Mouse (Mus musculus) neural tube, embryonic 15.5 days (tissue): ENCODE data around the gene Pycr2. TPM values are rescaled to one million over a fixed set of nuclear protein-coding genes. Genes with fewer than 3 reads are reported as not detected.

Experiments
- ATAC-seq: fragments of 200-750 bp; cut with Nextera tagmentation; 2 replicates; pipeline ENCODE4 v1.8.0; 2017; ENCODE audit warnings: mild to moderate bottlenecking, moderate TSS enrichment, moderate library complexity; ENCODE audit not compliant: low FRiP score
- H3K27ac ChIP-seq: fragments of 300-500 bp; sonication (generic); replicated peaks from 2 replicates; pipeline ENCODE4 v1.5.1; 2015; ENCODE audit warnings: mild to moderate bottlenecking, inconsistent platforms
- H3K27me3 ChIP-seq: fragments of 300-500 bp; sonication (generic); replicated peaks from 2 replicates; pipeline ENCODE4 v1.6.1; 2015; ENCODE audit warnings: inconsistent platforms
- H3K36me3 ChIP-seq: fragments of 300-500 bp; sonication (generic); 2 replicates; pipeline ENCODE4 v1.6.1; 2015; ENCODE audit warnings: inconsistent platforms
- H3K4me1 ChIP-seq: fragments of 300-500 bp; sonication (generic); 2 replicates; pipeline ENCODE4 v1.6.1; 2015; ENCODE audit warnings: inconsistent platforms
- H3K4me2 ChIP-seq: fragments of 300-500 bp; sonication (generic); 2 replicates; pipeline ENCODE4 v1.6.1; 2015; ENCODE audit warnings: inconsistent platforms, mild to moderate bottlenecking, moderate library complexity
- H3K4me3 ChIP-seq: fragments of 300-500 bp; sonication (generic); replicated peaks from 2 replicates; pipeline ENCODE4 v1.5.1; 2015; ENCODE audit warnings: mild to moderate bottlenecking, inconsistent platforms
- H3K9ac ChIP-seq: fragments of 300-500 bp; sonication (generic); replicated peaks from 2 replicates; pipeline ENCODE4 v1.6.1; 2015; ENCODE audit warnings: mild to moderate bottlenecking, inconsistent platforms
- H3K9me3 ChIP-seq: fragments of 300-500 bp; sonication (generic); replicated peaks from 2 replicates; pipeline ENCODE4 v1.6.1; 2016; ENCODE audit warnings: inconsistent platforms
- WGBS: fragments of 180-500 bp; shearing (Covaris S2); methylation state at CpG from one replicate; pipeline ENCODE4 v1.1.7; 2015; ENCODE audit warnings: mixed read lengths; 5-methylcytosine and 5-hydroxymethylcytosine counted together
- polyA plus RNA-seq: library from polyadenylated mRNA; unstranded; fragments of >200 nt; fragmentation: Nextera tagmentation; extraction: Ambion mirVana; gene quantifications from 2 replicates; pipeline ENCODE4 v1.2.1, GENCODE M21; 2015

Pycr2 gene
- polyA plus RNA-seq = 73.7 and 80.6 TPM in 2 replicates

DNA sequence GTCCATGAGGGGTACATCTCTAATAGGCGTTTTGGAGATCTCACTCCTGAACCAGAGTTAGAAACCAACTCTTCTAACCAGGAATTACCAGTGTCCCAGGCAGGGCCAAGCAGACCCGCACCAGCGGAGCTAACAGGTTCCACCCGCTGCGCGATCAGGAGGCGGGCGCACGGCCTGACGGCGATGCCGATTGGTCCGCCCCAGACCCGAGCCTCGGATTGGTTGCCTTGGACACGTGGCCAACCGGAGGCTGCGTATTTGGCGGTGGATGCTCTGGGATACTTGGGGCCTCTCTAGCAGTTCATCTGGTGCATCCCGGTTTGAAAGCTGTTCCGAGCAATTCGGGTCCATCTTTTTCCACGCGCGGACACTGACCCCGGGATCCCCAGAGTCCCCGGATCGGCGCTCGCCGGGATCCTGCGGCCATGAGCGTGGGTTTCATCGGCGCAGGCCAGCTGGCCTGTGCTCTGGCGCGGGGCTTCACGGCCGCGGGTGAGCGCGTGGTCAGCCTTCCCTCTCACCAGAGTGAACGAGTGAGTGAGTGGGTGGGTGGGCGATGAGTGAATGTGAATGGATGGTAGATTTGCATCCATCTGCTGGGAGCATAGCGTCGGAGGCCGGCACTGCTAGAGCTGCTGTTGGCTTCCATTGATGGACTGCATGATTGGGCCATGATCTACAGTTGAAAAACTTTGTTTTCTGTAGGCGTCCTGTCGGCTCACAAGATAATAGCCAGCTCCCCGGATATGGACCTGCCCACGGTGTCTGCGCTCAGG is at the start of gene Pycr2:
TSS of gene Pycr2 (plus strand) at position 255 of the 776 bp plus-strand sequence.
- ATAC-seq = peak; percentile 99
- Histone ChIP-seq H3K27me3 (no peaks in the 10 kb centered on the region), H3K4me1 (peaks cover 24% of the 10 kb centered on the region), H3K27ac (peak within 1 kb of the TSS; percentile 91), H3K4me3 (peak within 1 kb of the TSS; percentile 98), H3K36me3 (peaks cover 26% of the 10 kb centered on the region), H3K9ac (peak within 1 kb of the TSS; percentile 98), H3K4me2 (peak within 1 kb of the TSS; percentile 85), H3K9me3 (no peaks in the 10 kb centered on the region)
- WGBS = under 1% methylated on average over 52 of the region's 52 CpGs

DNA sequence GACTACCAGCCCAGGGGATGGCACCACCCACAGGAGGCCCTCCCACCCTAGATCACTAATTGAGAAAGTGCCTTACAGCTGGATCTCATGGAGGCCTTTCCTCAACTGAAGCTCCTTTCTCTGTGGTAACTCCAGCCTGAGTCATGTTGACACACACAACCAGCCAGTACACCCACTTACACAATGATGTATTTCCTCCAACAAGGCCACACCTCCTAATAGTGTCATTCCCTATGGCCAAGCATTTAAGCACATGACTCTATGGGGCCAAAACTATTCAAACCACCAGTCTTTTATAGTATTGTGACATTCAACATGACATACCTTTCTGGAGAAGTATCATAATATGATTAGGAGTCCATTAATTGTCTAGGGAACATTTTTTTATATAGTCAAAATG is 45.3 kb upstream of the Pycr2 start:
- Histone ChIP-seq H3K27ac (no peak overlapping the region), H3K36me3 (peaks cover 77% of the 10 kb centered on the region), H3K9ac (no peak overlapping the region), H3K4me3 (no peak overlapping the region), H3K9me3 (no peaks in the 10 kb centered on the region), H3K27me3 (no peaks in the 10 kb centered on the region), H3K4me2 (no peak overlapping the region), H3K4me1 (no peaks in the 10 kb centered on the region)
- ATAC-seq = no peak

DNA sequence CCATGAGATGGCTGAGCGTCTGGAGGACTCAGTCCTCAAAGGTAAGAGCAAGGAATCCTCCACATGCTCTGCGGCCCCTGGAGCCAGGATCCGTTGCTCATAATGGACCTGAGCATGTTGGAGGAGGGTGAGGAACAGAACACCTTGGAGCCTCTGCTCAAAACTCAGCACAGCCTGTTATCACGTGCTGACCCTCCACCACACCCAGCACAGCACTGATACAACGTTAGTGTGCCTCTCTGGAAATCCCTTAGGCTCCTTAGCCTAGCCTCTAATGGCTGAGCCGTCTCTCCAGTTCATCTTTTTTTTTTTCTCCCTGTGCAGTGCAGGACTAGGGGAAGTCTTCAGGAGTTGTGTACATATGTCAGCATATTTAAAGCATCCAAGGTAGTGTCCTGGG is 44.1 kb upstream of the Pycr2 start:
- Histone ChIP-seq H3K27me3 (no peaks in the 10 kb centered on the region), H3K4me3 (no peak overlapping the region), H3K36me3 (peaks cover 86% of the 10 kb centered on the region), H3K9ac (no peak overlapping the region), H3K27ac (no peak overlapping the region), H3K9me3 (no peaks in the 10 kb centered on the region), H3K4me2 (no peak overlapping the region), H3K4me1 (0 out of 2 replicates have a peak, but pooled peaks cover 3% of the 10 kb centered on the region)
- 91% methylated on average over 6 of the region's 6 CpGs for WGBS
- ATAC-seq = no peak

DNA sequence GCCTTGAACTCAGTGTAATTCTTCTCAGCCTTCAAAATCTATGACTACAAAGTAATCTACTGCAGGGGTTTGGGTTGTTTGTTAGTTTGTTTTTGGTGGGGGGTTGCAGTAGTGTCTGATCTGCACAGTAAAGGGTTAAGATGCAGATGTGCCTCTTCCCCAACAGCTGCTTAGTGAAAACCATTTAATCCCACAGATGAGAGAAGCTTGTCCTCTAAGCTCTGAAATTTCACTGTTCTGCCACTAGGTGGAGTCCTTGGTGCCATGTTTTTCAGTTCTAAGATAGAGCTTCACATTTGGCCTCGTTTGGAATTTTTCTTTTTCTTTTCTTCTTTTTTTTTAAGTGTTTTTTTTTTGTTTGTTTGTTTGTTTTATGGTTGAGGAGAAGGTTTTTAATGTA is 40.5 kb upstream of the Pycr2 start:
- WGBS = 12% methylated on average over 1 of the region's 1 CpGs
- Histone ChIP-seq H3K4me3 (no peak overlapping the region), H3K27ac (no peak overlapping the region), H3K36me3 (peaks cover 89% of the 10 kb centered on the region), H3K9me3 (no peaks in the 10 kb centered on the region), H3K27me3 (no peaks in the 10 kb centered on the region), H3K9ac (no peak overlapping the region), H3K4me2 (no peak overlapping the region), H3K4me1 (0 out of 2 replicates have a peak, but pooled peaks cover 3% of the 10 kb centered on the region)
- ATAC-seq = no peak

DNA sequence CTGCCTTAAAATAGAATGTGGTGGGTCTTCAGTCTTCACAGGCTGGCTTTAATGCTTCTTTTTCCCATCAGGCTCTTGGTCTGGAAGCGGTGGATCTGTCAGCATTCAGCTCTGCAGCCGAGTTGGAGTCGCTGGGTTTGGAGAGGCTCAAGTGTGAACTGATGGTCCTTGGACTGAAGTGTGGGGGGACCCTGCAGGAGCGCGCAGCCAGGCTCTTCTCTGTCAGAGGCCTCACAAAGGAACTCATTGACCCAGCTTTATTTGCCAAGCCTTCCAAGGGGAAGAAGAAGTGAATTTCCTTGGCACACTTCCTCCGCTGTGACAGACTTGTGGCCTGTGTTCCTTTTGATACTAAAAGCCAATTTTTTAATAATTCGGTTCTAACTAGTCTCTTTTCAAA is 38.1 kb upstream of the Pycr2 start:
- Histone ChIP-seq H3K4me2 (no peak overlapping the region), H3K9me3 (no peaks in the 10 kb centered on the region), H3K4me1 (0 out of 2 replicates have a peak, but pooled peaks cover 3% of the 10 kb centered on the region), H3K4me3 (no peak overlapping the region), H3K27ac (no peak overlapping the region), H3K27me3 (no peaks in the 10 kb centered on the region), H3K36me3 (peaks cover 68% of the 10 kb centered on the region), H3K9ac (no peak overlapping the region)
- WGBS = 94% methylated on average over 7 of the region's 7 CpGs
- ATAC-seq = no peak

DNA sequence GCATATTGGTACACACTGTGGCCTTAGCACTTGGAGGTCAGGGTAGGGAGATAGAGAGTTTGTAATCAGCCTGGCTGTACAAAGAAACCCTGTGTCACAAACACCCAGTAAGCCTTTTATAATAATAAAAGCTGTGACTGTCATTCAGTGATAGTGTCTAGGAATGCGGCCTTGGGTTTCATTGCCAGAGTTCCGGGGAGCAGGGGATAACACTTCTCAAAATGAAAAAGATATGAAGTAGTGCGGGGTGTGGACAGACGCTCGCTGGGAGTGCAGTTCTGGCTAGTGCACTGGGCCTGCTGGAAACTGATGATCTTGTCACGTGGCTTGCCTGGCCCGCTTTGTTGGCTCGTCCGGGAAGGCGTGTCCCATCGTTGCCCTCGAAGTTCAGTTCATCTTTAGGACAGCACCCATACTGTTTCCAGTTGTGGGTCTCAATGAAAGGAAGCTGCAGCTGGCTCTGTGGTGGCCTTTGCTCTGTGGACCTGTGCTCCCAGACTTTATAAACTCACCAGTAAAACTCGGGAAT is 33.9 kb upstream of the Pycr2 start:
- peaks cover 34% of the 10 kb centered on the region for H3K36me3 ChIP-seq
- WGBS = 72% methylated on average over 13 of the region's 13 CpGs
- H3K9ac ChIP-seq = no peak overlapping the region
- no peak overlapping the region for H3K4me3 ChIP-seq
- no peak overlapping the region for H3K27ac ChIP-seq
- H3K4me2 ChIP-seq = no peak overlapping the region
- ATAC-seq = no peak
- no peaks in the 10 kb centered on the region for H3K27me3 ChIP-seq
- H3K9me3 ChIP-seq = no peaks in the 10 kb centered on the region
- H3K4me1 ChIP-seq = no peaks in the 10 kb centered on the region

DNA sequence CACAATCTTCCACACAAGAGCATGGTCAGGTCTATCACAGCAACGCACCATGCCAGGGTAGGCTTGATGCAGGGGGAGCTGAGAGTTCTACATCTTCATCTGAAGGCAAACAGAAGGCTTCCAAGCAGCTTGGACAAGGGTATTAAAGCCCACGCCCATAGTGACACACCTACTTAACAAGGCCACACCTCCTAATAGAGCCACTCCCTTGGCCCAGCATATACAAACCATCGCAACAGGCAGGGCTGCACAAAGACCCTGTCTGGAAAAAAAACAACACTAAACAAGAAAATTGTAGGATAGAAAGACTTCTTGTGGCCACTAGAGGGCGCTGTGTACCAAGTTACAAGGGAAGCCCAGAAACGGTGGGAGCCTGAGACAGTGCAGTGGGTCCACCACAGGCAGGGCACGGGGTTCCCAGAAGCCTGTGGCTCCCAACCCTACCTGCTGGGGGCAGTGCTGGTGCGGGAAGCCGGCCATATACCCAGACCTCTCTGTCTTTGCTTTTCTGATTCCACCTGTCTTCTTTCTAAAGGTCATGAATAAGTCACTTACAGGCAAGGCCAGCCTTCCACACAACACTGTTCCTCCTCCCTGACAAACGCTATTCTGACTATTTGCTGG is 30.1 kb upstream of the Pycr2 start:
- Histone ChIP-seq H3K9me3 (no peaks in the 10 kb centered on the region), H3K4me1 (no peaks in the 10 kb centered on the region), H3K9ac (no peak overlapping the region), H3K4me2 (no peak overlapping the region), H3K4me3 (no peak overlapping the region), H3K36me3 (no peaks in the 10 kb centered on the region; the same call in 1 of the 2 replicates), H3K27ac (no peak overlapping the region), H3K27me3 (no peaks in the 10 kb centered on the region)
- WGBS = 21% methylated on average over 9 of the region's 9 CpGs
- ATAC-seq = no peak

DNA sequence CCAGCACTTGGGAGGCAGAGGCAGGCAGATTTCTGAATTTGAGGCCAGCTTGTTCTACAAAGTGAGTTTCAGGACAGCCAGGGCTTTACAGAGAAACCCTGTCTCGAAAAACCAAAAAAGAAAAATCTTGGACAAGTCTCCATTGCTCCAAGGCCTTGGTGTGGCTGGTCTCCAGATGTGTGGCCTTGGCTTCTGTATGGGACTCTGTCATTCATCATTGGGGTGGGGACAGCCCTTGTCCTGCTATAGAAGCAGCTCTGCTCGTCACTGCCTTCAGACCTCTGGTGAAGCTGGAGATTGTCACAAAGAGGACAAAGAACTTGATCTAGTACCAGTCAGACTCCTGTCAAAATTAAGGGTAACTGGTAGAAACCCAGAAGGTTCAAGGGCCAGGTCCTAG is 29.5 kb upstream of the Pycr2 start:
- H3K36me3 ChIP-seq = no peaks in the 10 kb centered on the region
- no peak overlapping the region for H3K4me2 ChIP-seq
- H3K4me1 ChIP-seq = no peaks in the 10 kb centered on the region
- no peak overlapping the region for H3K27ac ChIP-seq
- H3K9me3 ChIP-seq = no peaks in the 10 kb centered on the region
- WGBS = 77% methylated on average over 2 of the region's 2 CpGs
- H3K9ac ChIP-seq = no peak overlapping the region
- H3K4me3 ChIP-seq = no peak overlapping the region
- ATAC-seq = no peak
- H3K27me3 ChIP-seq = no peaks in the 10 kb centered on the region

DNA sequence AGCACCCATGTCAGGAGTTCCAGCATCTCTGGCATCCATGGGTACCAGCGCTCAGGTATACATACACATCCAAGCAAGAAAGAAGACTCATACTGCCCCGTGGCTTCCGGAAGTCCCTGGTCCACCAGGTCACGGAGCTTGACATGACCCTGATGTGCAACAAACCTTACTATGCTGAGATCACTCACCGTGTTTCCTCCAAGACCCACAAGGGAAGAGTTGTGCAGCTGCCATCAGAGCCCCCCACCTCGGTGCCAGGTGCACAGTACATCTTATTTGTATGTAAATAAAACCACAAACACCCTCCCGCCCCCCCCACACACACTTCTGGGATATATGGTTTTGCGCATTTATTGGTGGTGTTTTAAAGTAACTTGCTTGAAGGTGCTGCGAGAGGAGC is 29.0 kb upstream of the Pycr2 start:
- H3K4me1 ChIP-seq = no peaks in the 10 kb centered on the region
- no peaks in the 10 kb centered on the region for H3K27me3 ChIP-seq
- no peaks in the 10 kb centered on the region for H3K36me3 ChIP-seq
- no peaks in the 10 kb centered on the region for H3K9me3 ChIP-seq
- no peak overlapping the region for H3K9ac ChIP-seq
- no peak overlapping the region for H3K27ac ChIP-seq
- H3K4me3 ChIP-seq = no peak overlapping the region
- no peak overlapping the region for H3K4me2 ChIP-seq
- ATAC-seq = no peak
- WGBS = 89% methylated on average over 9 of the region's 9 CpGs

DNA sequence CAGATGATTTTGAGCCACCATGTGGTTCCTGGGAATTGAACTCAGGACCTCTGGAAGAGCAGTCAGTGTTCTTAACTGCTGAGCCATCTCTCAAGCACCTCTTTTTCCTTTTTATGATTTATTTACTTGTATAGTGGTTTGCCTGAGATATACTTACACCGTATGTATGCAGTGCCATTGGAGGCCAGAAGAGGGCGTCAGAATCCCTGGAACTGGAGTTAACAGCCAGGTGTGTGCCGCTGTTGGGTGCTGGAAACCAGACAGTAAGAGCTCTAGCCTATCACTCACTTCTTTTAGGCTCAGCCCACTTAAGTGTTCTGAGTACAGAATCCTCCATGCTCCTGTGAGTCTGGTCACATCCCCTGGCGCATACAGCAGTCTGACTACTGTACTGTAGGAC is 26.6 kb upstream of the Pycr2 start:
- Histone ChIP-seq H3K4me2 (no peak overlapping the region), H3K27ac (no peak overlapping the region), H3K9ac (no peak overlapping the region), H3K9me3 (no peaks in the 10 kb centered on the region), H3K4me1 (no peaks in the 10 kb centered on the region), H3K36me3 (no peaks in the 10 kb centered on the region), H3K27me3 (no peaks in the 10 kb centered on the region), H3K4me3 (no peak overlapping the region)
- 70% methylated on average over 4 of the region's 4 CpGs for WGBS
- no peak for ATAC-seq

DNA sequence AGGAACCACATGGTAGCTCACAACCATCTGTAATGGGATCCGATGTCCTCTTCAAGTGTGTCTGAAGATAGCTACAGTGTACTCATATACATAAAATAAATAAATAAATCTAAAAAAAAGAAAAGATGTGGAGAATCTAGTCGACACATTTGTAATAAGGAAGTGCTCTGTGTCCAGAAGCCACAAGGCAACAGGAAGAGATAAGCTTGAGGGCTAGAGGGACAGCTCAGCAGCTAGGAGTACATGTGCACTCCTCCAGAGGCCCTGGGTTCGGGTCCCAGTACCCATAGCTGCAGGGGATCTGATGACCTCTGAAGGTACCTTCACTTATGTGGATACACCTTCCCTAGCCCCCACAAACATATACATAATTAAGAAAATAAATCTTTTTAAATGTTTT is 22.3 kb upstream of the Pycr2 start:
- H3K36me3 ChIP-seq = no peaks in the 10 kb centered on the region
- H3K9me3 ChIP-seq = no peaks in the 10 kb centered on the region
- WGBS = 83% methylated on average over 3 of the region's 3 CpGs
- peaks cover 4% of the 10 kb centered on the region; the same call in 1 of the 2 replicates for H3K4me1 ChIP-seq
- no peak overlapping the region for H3K27ac ChIP-seq
- no peak for ATAC-seq
- no peaks in the 10 kb centered on the region for H3K27me3 ChIP-seq
- no peak overlapping the region for H3K4me2 ChIP-seq
- H3K9ac ChIP-seq = no peak overlapping the region
- no peak overlapping the region for H3K4me3 ChIP-seq

DNA sequence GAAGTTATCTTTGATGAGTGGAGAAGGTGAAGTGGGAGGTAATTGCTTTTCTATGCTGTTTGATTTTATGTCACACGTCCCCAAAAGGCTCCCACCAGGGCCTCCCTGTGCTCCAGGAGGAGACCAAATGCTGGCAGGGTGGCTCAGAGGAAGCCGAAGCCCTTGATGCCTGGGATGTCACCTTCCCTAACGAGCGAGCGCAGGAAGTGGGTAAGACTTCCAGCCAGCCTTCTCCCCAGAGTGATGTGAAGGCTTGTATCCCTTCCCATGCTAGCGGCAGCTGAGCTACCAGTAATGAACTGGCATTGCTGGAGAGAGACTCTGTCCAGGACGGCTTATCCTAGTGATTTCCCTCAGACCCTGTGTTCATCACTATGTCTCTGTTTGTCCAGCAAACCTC is 20.4 kb upstream of the Pycr2 start:
- H3K4me3 ChIP-seq = no peak overlapping the region
- H3K9ac ChIP-seq = no peak overlapping the region
- H3K27me3 ChIP-seq = no peaks in the 10 kb centered on the region
- no peaks in the 10 kb centered on the region for H3K36me3 ChIP-seq
- H3K27ac ChIP-seq = no peak overlapping the region
- H3K4me2 ChIP-seq = no peak overlapping the region
- H3K9me3 ChIP-seq = no peaks in the 10 kb centered on the region
- H3K4me1 ChIP-seq = peaks cover 7% of the 10 kb centered on the region
- ATAC-seq = no peak
- 21% methylated on average over 7 of the region's 7 CpGs for WGBS
